Mouse (Mus musculus) C2C12 (cell line): ENCODE measurements at regions not wholly inside any gene's neighbourhood (a gene's known extent, or its start where the extent isn't known, plus 50 kb on each side); places are given as distances from the start of the nearest gene placed in this dataset.

ENCODE experiments used
- CTCF ChIP-seq: IDR thresholded peaks from one replicate; pipeline ENCODE4 v1.5.1; 2011; ENCODE audit not compliant: control insufficient read depth, insufficient read depth, insufficient read length
- FOSL1 ChIP-seq: IDR thresholded peaks from one replicate; pipeline ENCODE4 v1.8.0; 2011; ENCODE audit warnings: mild to moderate bottlenecking, low read length; ENCODE audit not compliant: poor library complexity, insufficient read depth, severe bottlenecking
- MYOD1 ChIP-seq: IDR thresholded peaks from one replicate; pipeline ENCODE4 v1.6.1; 2011; ENCODE audit warnings: low read depth; ENCODE audit not compliant: control insufficient read depth, insufficient read length

DNA sequence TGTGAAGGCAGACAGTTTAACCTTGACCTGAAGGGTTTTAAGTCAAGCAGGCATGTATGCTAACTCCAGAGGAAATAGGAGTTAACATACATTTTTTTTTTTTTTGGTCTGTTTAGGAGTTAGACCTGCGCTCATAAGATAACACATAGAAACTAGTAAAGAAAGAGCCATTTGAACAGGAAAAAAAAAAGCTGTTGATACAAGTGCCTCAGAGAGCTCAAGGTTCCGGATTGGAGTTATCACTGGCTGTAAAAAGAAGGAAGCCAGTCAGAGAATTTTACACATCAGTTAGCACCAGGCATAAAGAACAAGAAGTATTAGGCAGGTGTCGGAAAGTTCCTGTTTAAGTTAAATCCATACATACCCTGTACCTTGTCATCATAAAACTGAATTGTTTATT, 156.2 kb upstream of the Egflam start:
- no peak for TF ChIP-seq MYOD1
- TF ChIP-seq FOSL1 = no peak
- TF ChIP-seq CTCF = no peak
